Mouse (Mus musculus): ENCODE measurements around the gene Vsig4.

GRCm38 (mm10) chrX:96256509-96256908, 36.7 kb downstream of the Vsig4 start:
- TF ChIP-seq POLR2A (IDR thresholded peaks at IDR 0.05; ENCODE audit: insufficient read length, low read depth) (no peak), SRF (IDR thresholded peaks at IDR 0.05; ENCODE audit: control insufficient read depth, insufficient read length, low read depth) (no peak), MYOG (IDR thresholded peaks at IDR 0.05; ENCODE audit: control insufficient read depth in 1 of 3, insufficient read depth in 1 of 3, insufficient read length in 2 of 3, low read depth in 2 of 3) (no peak), TCF3 (IDR thresholded peaks at IDR 0.05; ENCODE audit: insufficient read length, low read depth) (no peak), TCF12 (IDR thresholded peaks at IDR 0.05; ENCODE audit: insufficient read depth, poor library complexity, severe bottlenecking) (no peak), MAX (IDR thresholded peaks at IDR 0.05; ENCODE audit: low read depth) (no peak), CEBPB (IDR thresholded peaks at IDR 0.05; ENCODE audit: insufficient read depth, poor library complexity, severe bottlenecking) (no peak), POLR2AphosphoS2 (IDR thresholded peaks at IDR 0.05; ENCODE audit: insufficient read length, low read depth) (no peak), USF1 (IDR thresholded peaks at IDR 0.05; ENCODE audit: low read depth) (no peak), E2F4 (IDR thresholded peaks at IDR 0.05; ENCODE audit: insufficient read depth) (no peak), MYOD1 (IDR thresholded peaks at IDR 0.05; ENCODE audit: control insufficient read depth in 1 of 3, insufficient read length in 2 of 3, low read depth in 2 of 3) (no peak), REST (IDR thresholded peaks at IDR 0.05; ENCODE audit: insufficient read depth, insufficient read length) (no peak)
